Mouse (Mus musculus): ENCODE measurements at regions not wholly inside any gene's neighbourhood (a gene's known extent, or its start where the extent isn't known, plus 50 kb on each side); places are given as distances from the start of the nearest gene placed in this dataset.

GRCm38 (mm10) chr5:67205083-67205738 lies 55.2 kb upstream of the Tmem33 start:
- no peaks in the 10 kb centered on the region for H3K9me3 ChIP-seq (ENCODE audit: control insufficient read depth)
- peaks cover 6% of the 10 kb centered on the region; the same call in 1 of the 2 replicates for H3K27me3 ChIP-seq (replicated peaks; ENCODE audit: control insufficient read depth, insufficient read depth, low read length)
- no peak overlapping the region for H3K4me3 ChIP-seq (ENCODE audit: low read depth, low read length)
- no peak for ATAC-seq
- 71% methylated on average over 11 of the region's 11 CpGs for WGBS
- no peak for TF ChIP-seq CTCF (IDR thresholded peaks at IDR 0.05; ENCODE audit: low read depth)
- H3K27ac ChIP-seq (ENCODE audit: low read depth, low read length), result no peak overlapping the region
- H3K9ac ChIP-seq (ENCODE audit: low read depth, low read length), result no peak overlapping the region
- no peaks in the 10 kb centered on the region for H3K36me3 ChIP-seq (ENCODE audit: control insufficient read depth, insufficient read depth)
- no peaks in the 10 kb centered on the region for H3K4me1 ChIP-seq (replicated peaks; ENCODE audit: control insufficient read depth, insufficient read depth, low read length)
- H3K4me2 ChIP-seq (replicated peaks; ENCODE audit: low read depth), result no peak overlapping the region

Data from intestine, postnatal 0 days (tissue).